ENCODE assay signal across 27 mouse cellular contexts in the genomic region with DNA sequence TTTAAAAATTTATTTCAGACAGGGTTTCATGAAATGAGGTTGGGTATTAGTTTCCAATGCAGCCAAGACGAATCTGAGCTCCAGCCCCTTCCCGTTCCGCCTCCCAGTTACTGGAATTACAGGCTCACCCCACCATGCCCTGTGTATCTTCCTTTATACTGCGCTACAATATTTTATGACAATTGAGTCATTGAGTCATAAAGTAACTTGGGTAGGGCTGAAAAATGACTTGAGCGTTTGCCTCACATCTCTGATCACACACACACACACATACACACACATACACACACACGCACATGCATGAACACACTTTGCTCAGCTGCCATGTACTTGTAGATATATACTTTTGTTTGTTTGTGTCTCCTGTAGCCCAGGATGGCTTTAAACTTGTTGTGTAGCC. TPM values are rescaled to one million over a fixed set of nuclear protein-coding genes. Genes with fewer than 3 reads are reported as not detected.
A peak's percentile ranks its signal among the peaks of the same experiment; 100 is the strongest.
DNase-seq lines count a peak whose midpoint lies in the region; ATAC-seq and TF ChIP-seq lines count a peak whose summit lies in the region.
"Had no signal": no experiment of that assay in that cellular context is flagged by ENCODE, and none has a peak within 500 bp of the region (broad histone marks: within the 10 kb centered on the region; RNA-seq: fewer than 3 reads in every experiment).

No protein-coding gene starts in this region.

- no peaks in the 10 kb centered on the region for H3K79me2 ChIP-seq in liver, adult 2 months (ENCODE audit: control insufficient read depth, insufficient read depth, low read length)

- no peak overlapping the region for H3K9ac ChIP-seq in liver, adult 2 months (ENCODE audit: low read depth, low read length)
- H3K9ac ChIP-seq in liver, postnatal 0 days (replicated peaks): no peak overlapping the region
- H3K9ac ChIP-seq in stomach, embryonic 15.5 days: no peak overlapping the region
- no peak overlapping the region for H3K9ac ChIP-seq in kidney, embryonic 14.5 days (ENCODE audit: low read depth, low read length)
- H3K9ac ChIP-seq: liver, embryonic 15.5 days had no signal

- no peak for TF ChIP-seq CTCF in gastrocnemius, adult 2 months (IDR thresholded peaks at IDR 0.05)
- TF ChIP-seq CTCF in liver, adult 2 months (IDR thresholded peaks at IDR 0.05; ENCODE audit: low read depth, low read length): no peak
- no peak for TF ChIP-seq CTCF in liver, postnatal 0 days (IDR thresholded peaks at IDR 0.05; ENCODE audit: low read depth)
- TF ChIP-seq CTCF in kidney, adult 2 months (conservative IDR thresholded peaks at IDR 0.05; ENCODE audit: insufficient read depth, insufficient read length, low read depth, low read length): no peak

- no peak overlapping the region for H3K4me3 ChIP-seq in gastrocnemius, adult 2 months
- no peak overlapping the region for H3K4me3 ChIP-seq in liver, adult 2 months (ENCODE audit: insufficient read depth, low read depth, low read length)
- no peak overlapping the region for H3K4me3 ChIP-seq in liver, postnatal 0 days (ENCODE audit: low read depth, low read length)
- no peak overlapping the region for H3K4me3 ChIP-seq in stomach, embryonic 15.5 days (replicated peaks)
- no peak overlapping the region for H3K4me3 ChIP-seq in kidney, embryonic 14.5 days (ENCODE audit: low read length)
- H3K4me3 ChIP-seq in kidney, adult 2 months (ENCODE audit: insufficient read depth, low read depth, low read length): no peak overlapping the region
- H3K4me3 ChIP-seq: left cerebral cortex, adult 2 months; liver, embryonic 15.5 days; neural tube, embryonic 12.5 days had no signal

- H3K27me3 ChIP-seq in liver, adult 2 months (ENCODE audit: control insufficient read depth, insufficient read depth, low read length): no peaks in the 10 kb centered on the region
- no peaks in the 10 kb centered on the region for H3K27me3 ChIP-seq in liver, postnatal 0 days (ENCODE audit: insufficient read depth, low read length)
- H3K27me3 ChIP-seq in stomach, embryonic 15.5 days (replicated peaks): no peaks in the 10 kb centered on the region
- no peaks in the 10 kb centered on the region for H3K27me3 ChIP-seq in kidney, embryonic 14.5 days (ENCODE audit: control insufficient read depth, insufficient read depth, low read length)
- H3K27me3 ChIP-seq in kidney, adult 2 months (replicated peaks; ENCODE audit: control insufficient read depth, insufficient read depth, low read length): no peaks in the 10 kb centered on the region
- H3K27me3 ChIP-seq: heart, embryonic 12.5 days; hindbrain, embryonic 15.5 days; midbrain, embryonic 12.5 days; neural tube, embryonic 12.5 days had no signal

- no peak for DNase-seq in gastrocnemius, adult 2 months
- no peak for DNase-seq in gastrocnemius, postnatal 25 days
- DNase-seq in liver, adult 2 months (ENCODE audit: extremely low read depth, low read depth, low spot score): no peak
- DNase-seq in liver, postnatal 0 days: no peak
- DNase-seq in large intestine, adult 2 months (ENCODE audit: low read depth, low spot score): peak; percentile 45
- no peak for DNase-seq in kidney, adult 2 months
- DNase-seq: adrenal gland, postnatal 14 days; cerebellum, adult 9-11 months; gastrocnemius, postnatal 10 days; kidney, postnatal 25 days; left cerebral cortex, postnatal 4 days; right cerebral cortex, postnatal 4 days; thymus, postnatal 36 days had no signal

- TF ChIP-seq POLR2A in liver, adult 2 months (IDR thresholded peaks at IDR 0.05; ENCODE audit: extremely low read depth, insufficient read depth, low read length): no peak
- TF ChIP-seq POLR2A in kidney, adult 2 months (IDR thresholded peaks at IDR 0.05; ENCODE audit: low read depth, low read length): no peak

- H3K9me3 ChIP-seq in liver, postnatal 0 days (ENCODE audit: low read length): no peaks in the 10 kb centered on the region
- no peaks in the 10 kb centered on the region for H3K9me3 ChIP-seq in stomach, embryonic 15.5 days
- no peaks in the 10 kb centered on the region for H3K9me3 ChIP-seq in kidney, embryonic 14.5 days (ENCODE audit: control insufficient read depth, low read length)
- H3K9me3 ChIP-seq: G1E; heart, embryonic 12.5 days; hindbrain, embryonic 15.5 days; liver, embryonic 15.5 days; midbrain, embryonic 12.5 days; neural tube, embryonic 12.5 days had no signal

- intact Hi-C loops in gastrocnemius, adult 2 months (cut with DNase I): no loop called here

- no peak for ATAC-seq in liver, postnatal 0 days
- ATAC-seq in stomach, embryonic 15.5 days (ENCODE audit: insufficient read depth, low FRiP score, low read depth): no peak
- ATAC-seq in kidney, embryonic 14.5 days (ENCODE audit: low FRiP score, low TSS enrichment): no peak
- ATAC-seq: activated CD4-positive, CD25-positive, alpha-beta regulatory T cell, adult 4 months had no signal

- TF ChIP-seq EP300 in liver, postnatal 0 days (IDR thresholded peaks at IDR 0.05; ENCODE audit: low read depth): no peak

- H3K27ac ChIP-seq in gastrocnemius, adult 2 months: peak overlapping the region; percentile 69
- H3K27ac ChIP-seq in liver, adult 2 months (replicated peaks; ENCODE audit: insufficient read depth, low read depth, low read length): peak overlapping the region; percentile 94
- no peak overlapping the region for H3K27ac ChIP-seq in liver, postnatal 0 days (ENCODE audit: low read depth)
- H3K27ac ChIP-seq in stomach, embryonic 15.5 days: peak overlapping the region; percentile 90; the same call in 1 of the 2 replicates
- H3K27ac ChIP-seq in kidney, embryonic 14.5 days (ENCODE audit: low read depth, low read length): no peak overlapping the region
- H3K27ac ChIP-seq in kidney, adult 2 months (ENCODE audit: insufficient read depth, low read depth, low read length): no peak overlapping the region
- H3K27ac ChIP-seq: hindbrain, embryonic 15.5 days; left cerebral cortex, adult 2 months; liver, embryonic 15.5 days; midbrain, embryonic 12.5 days; neural tube, embryonic 12.5 days had no signal

- H3K4me2 ChIP-seq in liver, postnatal 0 days (ENCODE audit: low read depth, low read length): no peak overlapping the region
- no peak overlapping the region for H3K4me2 ChIP-seq in stomach, embryonic 15.5 days
- no peak overlapping the region for H3K4me2 ChIP-seq in kidney, embryonic 14.5 days (replicated peaks; ENCODE audit: low read depth, low read length)

- WGBS in liver, adult 2 months: 97% methylated on average over 6 of the region's 6 CpGs
- 84% methylated on average over 6 of the region's 6 CpGs for WGBS in liver, postnatal 0 days (ENCODE audit: insufficient replicate concordance)
- WGBS in large intestine, adult 2 months: 35% methylated on average over 6 of the region's 6 CpGs
- 85% methylated on average over 6 of the region's 6 CpGs for WGBS in stomach, embryonic 15.5 days
- 91% methylated on average over 6 of the region's 6 CpGs for WGBS in kidney, embryonic 14.5 days
- 93% methylated on average over 6 of the region's 6 CpGs for WGBS in kidney, adult 2 months

- no peaks in the 10 kb centered on the region for H3K36me3 ChIP-seq in liver, adult 2 months (ENCODE audit: control insufficient read depth, insufficient read depth, low read length)
- H3K36me3 ChIP-seq in liver, postnatal 0 days (replicated peaks; ENCODE audit: insufficient read depth, low read length): no peaks in the 10 kb centered on the region
- H3K36me3 ChIP-seq in stomach, embryonic 15.5 days: no peaks in the 10 kb centered on the region
- H3K36me3 ChIP-seq in kidney, embryonic 14.5 days (ENCODE audit: control insufficient read depth, insufficient read depth, low read length): no peaks in the 10 kb centered on the region
- no peaks in the 10 kb centered on the region for H3K36me3 ChIP-seq in kidney, adult 2 months (ENCODE audit: control insufficient read depth, insufficient read depth, low read length)
- H3K36me3 ChIP-seq: G1E; heart, embryonic 12.5 days; hindbrain, embryonic 15.5 days; liver, embryonic 15.5 days; midbrain, embryonic 12.5 days; neural tube, embryonic 12.5 days had no signal

- H3K4me1 ChIP-seq in liver, adult 2 months (ENCODE audit: control insufficient read depth, insufficient read depth, low read length): peaks cover 27% of the 10 kb centered on the region
- peaks cover 5% of the 10 kb centered on the region; the same call in 1 of the 2 replicates for H3K4me1 ChIP-seq in liver, postnatal 0 days (ENCODE audit: insufficient read depth)
- H3K4me1 ChIP-seq in stomach, embryonic 15.5 days: peaks cover 7% of the 10 kb centered on the region
- H3K4me1 ChIP-seq in kidney, embryonic 14.5 days (ENCODE audit: control insufficient read depth, insufficient read depth, low read length): peaks cover 4% of the 10 kb centered on the region; the same call in 1 of the 2 replicates
- peaks cover 23% of the 10 kb centered on the region for H3K4me1 ChIP-seq in kidney, adult 2 months (ENCODE audit: control insufficient read depth, insufficient read depth, low read length)

RNA-seq across cellular contexts. Expression of a gene that starts 7.7 kb away (rescaled TPM):
- under 1 TPM in 1 of 2 experiments, not detected in 1; 0.20 TPM for total RNA-seq in gastrocnemius, adult 2 months (2021)
- not detected for total RNA-seq in gastrocnemius, postnatal 25 days (2021)
- 0.40 and 1.8 TPM in 2 replicates for total RNA-seq in liver, adult 2 months (2014; rRNA removed)
- polyA plus RNA-seq in liver, adult 2 months (2012; rRNA removed): 0.37 and 0.55 TPM in 2 replicates
- 0.40 and 0.42 TPM in 2 replicates for polyA plus RNA-seq in liver, postnatal 0 days (2015; fragmentation: Nextera tagmentation; extraction: Ambion mirVana)
- 0.19 and 0.32 TPM in 2 replicates for polyA plus RNA-seq in large intestine, adult 2 months (2012; rRNA removed)
- 40.1 and 57.2 TPM in 2 replicates for polyA plus RNA-seq in stomach, embryonic 15.5 days (2015; fragmentation: Nextera tagmentation; extraction: Ambion mirVana)
- polyA plus RNA-seq in kidney, embryonic 14.5 days (2014; fragmentation: Nextera tagmentation; extraction: Ambion mirVana): 0.22 and 0.31 TPM in 2 replicates
- 0.15 TPM in 1 of 2 replicates, not detected in the other for polyA plus RNA-seq in kidney, adult 2 months (2012; rRNA removed)
- total RNA-seq: adrenal gland, postnatal 14 days; heart, postnatal 36 days had no signal
- polyA plus RNA-seq: forebrain, embryonic 11.5 days; G1E; hindbrain, embryonic 15.5 days; midbrain, embryonic 12.5 days; neural tube, embryonic 12.5 days had no signal

RNA-seq across cellular contexts. Expression of a gene that starts 9.4 kb away (rescaled TPM):
- not detected for total RNA-seq in gastrocnemius, adult 2 months (2021)
- not detected for total RNA-seq in gastrocnemius, postnatal 25 days (2021)
- total RNA-seq in liver, adult 2 months (2014; rRNA removed): under 0.01 and 0.07 TPM in 2 replicates
- 0.05 TPM in 1 of 2 replicates, not detected in the other for polyA plus RNA-seq in liver, adult 2 months (2012; rRNA removed)
- polyA plus RNA-seq in liver, postnatal 0 days (2015; fragmentation: Nextera tagmentation; extraction: Ambion mirVana): 0.34 and 0.77 TPM in 2 replicates
- 0.01 TPM in 1 of 2 replicates, not detected in the other for polyA plus RNA-seq in large intestine, adult 2 months (2012; rRNA removed)
- not detected in 2 replicates for polyA plus RNA-seq in stomach, embryonic 15.5 days (2015; fragmentation: Nextera tagmentation; extraction: Ambion mirVana)
- 0.11 and 0.81 TPM in 2 replicates for polyA plus RNA-seq in kidney, embryonic 14.5 days (2014; fragmentation: Nextera tagmentation; extraction: Ambion mirVana)
- polyA plus RNA-seq in kidney, adult 2 months (2012; rRNA removed): 0.58 and 0.64 TPM in 2 replicates
- total RNA-seq: gastrocnemius, postnatal 10 days; heart, postnatal 36 days; monocyte, adult 5-6 weeks had no signal
- polyA plus RNA-seq: forebrain, embryonic 11.5 days; G1E; liver, embryonic 15.5 days; midbrain, embryonic 12.5 days; neural tube, embryonic 12.5 days had no signal

RNA-seq across cellular contexts. Expression of a gene that starts 27.5 kb away (rescaled TPM):
- total RNA-seq in gastrocnemius, adult 2 months (2021): 10 to 100 TPM in 1 of 2 experiments, 1 to 10 TPM in 1; 4.9 to 10.2 TPM
- total RNA-seq in gastrocnemius, postnatal 25 days (2021): 10 to 100 TPM in 1 of 2 experiments, 1 to 10 TPM in 1; 6.3 to 12.1 TPM
- 5.3 and 7.7 TPM in 2 replicates for total RNA-seq in liver, adult 2 months (2014; rRNA removed)
- polyA plus RNA-seq in liver, adult 2 months (2012; rRNA removed): 10.3 and 11.9 TPM in 2 replicates
- polyA plus RNA-seq in liver, postnatal 0 days (2015; fragmentation: Nextera tagmentation; extraction: Ambion mirVana): 190 and 192 TPM in 2 replicates
- 54.6 and 61.2 TPM in 2 replicates for polyA plus RNA-seq in large intestine, adult 2 months (2012; rRNA removed)
- polyA plus RNA-seq in stomach, embryonic 15.5 days (2015; fragmentation: Nextera tagmentation; extraction: Ambion mirVana): 56.1 and 70.2 TPM in 2 replicates
- 60.4 and 65.6 TPM in 2 replicates for polyA plus RNA-seq in kidney, embryonic 14.5 days (2014; fragmentation: Nextera tagmentation; extraction: Ambion mirVana)
- 49.0 and 77.4 TPM in 2 replicates for polyA plus RNA-seq in kidney, adult 2 months (2012; rRNA removed)

RNA-seq across cellular contexts. Expression of a gene that starts 38.6 kb away (rescaled TPM):
- total RNA-seq in gastrocnemius, adult 2 months (2021): 100 to 1,000 TPM in 1 of 2 experiments, 10 to 100 TPM in 1; 52.8 to 161 TPM
- 100 to 1,000 TPM; 102 to 127 TPM for total RNA-seq in gastrocnemius, postnatal 25 days (2021)
- total RNA-seq in liver, adult 2 months (2014; rRNA removed): 10.0 and 10.9 TPM in 2 replicates
- polyA plus RNA-seq in liver, adult 2 months (2012; rRNA removed): 7.3 and 11.9 TPM in 2 replicates
- polyA plus RNA-seq in liver, postnatal 0 days (2015; fragmentation: Nextera tagmentation; extraction: Ambion mirVana): 4.5 and 6.2 TPM in 2 replicates
- polyA plus RNA-seq in large intestine, adult 2 months (2012; rRNA removed): 209 and 260 TPM in 2 replicates
- 150 and 225 TPM in 2 replicates for polyA plus RNA-seq in stomach, embryonic 15.5 days (2015; fragmentation: Nextera tagmentation; extraction: Ambion mirVana)
- polyA plus RNA-seq in kidney, embryonic 14.5 days (2014; fragmentation: Nextera tagmentation; extraction: Ambion mirVana): 168 and 215 TPM in 2 replicates
- polyA plus RNA-seq in kidney, adult 2 months (2012; rRNA removed): 725 and 868 TPM in 2 replicates
- total RNA-seq: megakaryocyte progenitor cell, adult 5-6 weeks; monocyte, adult 5-6 weeks had no signal
- polyA plus RNA-seq: activated CD4-positive, CD25-positive, alpha-beta regulatory T cell, adult 4 months; G1E had no signal

RNA-seq across cellular contexts. Expression of a gene that starts 56.7 kb away (rescaled TPM):
- under 1 TPM; 0.10 to 0.11 TPM for total RNA-seq in gastrocnemius, adult 2 months (2021)
- under 1 TPM; 0.18 to 0.54 TPM for total RNA-seq in gastrocnemius, postnatal 25 days (2021)
- 1.8 and 1.9 TPM in 2 replicates for total RNA-seq in liver, adult 2 months (2014; rRNA removed)
- 0.93 and 1.1 TPM in 2 replicates for polyA plus RNA-seq in liver, adult 2 months (2012; rRNA removed)
- polyA plus RNA-seq in liver, postnatal 0 days (2015; fragmentation: Nextera tagmentation; extraction: Ambion mirVana): 10.6 and 11.1 TPM in 2 replicates
- polyA plus RNA-seq in large intestine, adult 2 months (2012; rRNA removed): 0.60 and 0.64 TPM in 2 replicates
- polyA plus RNA-seq in stomach, embryonic 15.5 days (2015; fragmentation: Nextera tagmentation; extraction: Ambion mirVana): 5.5 and 7.7 TPM in 2 replicates
- 1.7 and 2.2 TPM in 2 replicates for polyA plus RNA-seq in kidney, embryonic 14.5 days (2014; fragmentation: Nextera tagmentation; extraction: Ambion mirVana)
- 4.9 TPM in 2 replicates for polyA plus RNA-seq in kidney, adult 2 months (2012; rRNA removed)
- total RNA-seq: left cerebral cortex, adult 2 months; left cerebral cortex, postnatal 4 days; monocyte, adult 5-6 weeks had no signal

Comparison
In these comparisons a context has a peak if more than half of its experiments do, and no peak if none do; other contexts are left out.
1. H3K27ac ChIP-seq: peak in gastrocnemius, adult 2 months (single experiment), liver, adult 2 months (single experiment) and stomach, embryonic 15.5 days (single experiment); none in liver, postnatal 0 days (single experiment), kidney, embryonic 14.5 days (single experiment) and kidney, adult 2 months (single experiment).
2. RNA of a gene that starts 7.7 kb away (polyA plus RNA-seq): 40.1 to 57.2 TPM in stomach, embryonic 15.5 days; 0.37 to 0.55 TPM in liver, adult 2 months, 0.40 to 0.42 TPM in liver, postnatal 0 days, 0.19 to 0.32 TPM in large intestine, adult 2 months, 0.22 to 0.31 TPM in kidney, embryonic 14.5 days and 0.15 TPM in kidney, adult 2 months; every median in the first group is over 10 times any median in the second.